Mouse (Mus musculus) bone marrow macrophage, adult 2 months (primary cell): ENCODE data around the gene Bysl.

Experiments
- CTCF ChIP-seq: IDR thresholded peaks from 2 replicates; pipeline ENCODE4 v1.5.1; 2012; ENCODE audit warnings: low read depth, mild to moderate bottlenecking, low read length, moderate library complexity
- POLR2A ChIP-seq: IDR thresholded peaks from 2 replicates; pipeline ENCODE4 v1.6.1; 2012; ENCODE audit warnings: mild to moderate bottlenecking, low read depth, low read length, borderline replicate concordance

- TF ChIP-seq CTCF: no peak
- TF ChIP-seq POLR2A: no peak; the same call in 1 of the 2 replicates
Measured at GRCm38 (mm10) chr17:47593215-47593853, 18.0 kb downstream of the Bysl start.
